Mouse (Mus musculus) olfactory bulb, adult 2 months (tissue): ENCODE measurements at regions not wholly inside any gene's neighbourhood (a gene's known extent, or its start where the extent isn't known, plus 50 kb on each side); places are given as distances from the start of the nearest gene placed in this dataset.

ENCODE experiments used
- CTCF ChIP-seq: fragments of 200-500 bp; IDR thresholded peaks from 2 replicates; pipeline ENCODE4 v1.5.1; 2012; ENCODE audit warnings: low read depth, mild to moderate bottlenecking, low read length, moderate library complexity; ENCODE audit not compliant: insufficient read depth
- POLR2A ChIP-seq: fragments of 200-500 bp; IDR thresholded peaks from 2 replicates; pipeline ENCODE4 v1.6.1; 2012; ENCODE audit warnings: mild to moderate bottlenecking, low read depth, low read length, moderate library complexity; ENCODE audit not compliant: insufficient read depth

GRCm38 (mm10) chr7:68491143-68491810, 217.6 kb downstream of the Fam169b start:
- TF ChIP-seq POLR2A (no peak), CTCF (no peak)
